Mouse (Mus musculus): ENCODE results near the gene Tchh.
"Not testable (repeated sequence)": the region's sequence is repeated elsewhere in the genome, so short reads cannot be mapped to it uniquely, and the experiment has no call there.

Gene Tchh

DNA sequence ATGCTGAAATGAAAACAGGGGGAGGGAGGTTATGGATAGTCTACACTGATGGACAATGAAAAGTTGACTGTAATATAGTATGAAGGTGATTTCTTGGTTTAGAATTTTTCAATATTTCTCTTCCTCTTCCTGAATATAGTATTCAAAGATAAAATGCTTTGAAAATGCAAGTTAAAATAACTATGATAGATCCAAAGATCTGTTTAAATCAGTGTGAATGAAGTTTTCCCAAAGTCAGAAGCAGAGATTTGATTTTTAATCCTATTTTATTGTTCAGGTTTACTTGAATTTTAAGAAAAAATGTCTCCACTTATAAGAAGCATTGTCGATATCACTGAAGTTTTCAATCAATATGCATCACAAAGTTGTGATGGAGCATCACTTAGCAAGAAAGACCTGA, at the start of gene Tchh:
Tchh (plus strand) TSS at position 301 of the 400 bp plus-strand sequence.
- DNase-seq (ENCODE audit: extremely low spot score, low spot score): no peak

DNA sequence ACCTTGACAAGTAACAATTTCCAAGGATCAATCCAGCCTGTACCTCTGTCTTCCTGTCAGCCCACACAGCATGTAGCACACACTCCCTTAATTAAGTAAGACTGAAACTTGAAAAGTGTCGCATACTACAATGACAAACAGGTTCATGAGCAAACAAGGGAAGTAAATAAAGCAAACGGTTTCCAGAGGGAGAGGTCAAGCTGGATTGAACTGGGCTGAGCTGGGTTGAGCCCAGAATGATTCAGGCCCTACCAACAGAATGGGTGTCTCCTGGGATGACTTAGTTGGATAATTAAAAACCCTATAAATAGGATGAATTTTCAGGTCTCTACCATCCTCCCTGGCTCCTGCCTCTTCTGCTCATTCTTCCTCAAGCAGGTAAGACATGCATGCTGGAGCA, 48.8 kb upstream of the Tchh start, which contains the start of gene Rptn:
Rptn (plus strand) TSS at position 334 of the 400 bp plus-strand sequence.
- DNase-seq (ENCODE audit: extremely low spot score, low spot score): no peak

DNA sequence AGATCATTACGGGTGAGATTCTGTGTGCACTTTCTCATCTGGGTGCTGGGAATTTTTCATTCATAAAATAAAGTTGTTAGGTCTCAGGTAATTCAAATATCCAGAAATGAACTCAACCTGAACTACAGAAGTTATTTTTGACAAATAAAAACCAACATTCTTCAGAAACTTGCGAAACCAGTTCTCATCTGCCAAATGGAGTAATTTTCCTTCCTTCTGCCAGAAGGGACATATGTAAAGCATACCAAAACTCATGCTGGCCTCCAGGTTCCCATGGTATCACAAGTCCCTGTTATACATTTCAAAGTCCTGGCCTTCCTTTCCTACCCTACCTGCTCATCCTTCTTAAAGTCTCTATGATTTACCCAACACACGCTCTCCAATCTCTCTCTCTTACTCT, 38.2 kb upstream of the Tchh start:
- no peak for DNase-seq (ENCODE audit: extremely low spot score, low spot score)

DNA sequence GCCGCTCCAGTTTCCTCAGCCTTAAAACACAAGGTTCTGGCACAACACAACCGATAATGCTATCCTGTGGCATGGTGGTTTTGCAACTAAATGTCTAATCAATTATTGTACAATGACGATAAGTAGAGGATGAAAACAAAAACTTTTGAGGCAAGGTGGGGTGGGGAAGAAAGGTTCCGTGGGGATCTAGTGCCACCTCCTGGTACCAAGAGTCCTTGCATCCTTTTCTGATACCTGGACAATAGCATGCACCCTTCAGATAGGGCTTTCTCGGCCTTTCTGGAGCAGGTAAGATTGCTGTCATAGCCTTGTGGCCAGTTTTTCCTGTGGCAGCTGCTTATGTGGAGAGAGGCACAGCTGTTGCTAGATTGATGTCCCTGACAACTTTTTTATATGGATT, 35.1 kb upstream of the Tchh start:
- peak; percentile 20 for DNase-seq (ENCODE audit: extremely low spot score, low spot score)

DNA sequence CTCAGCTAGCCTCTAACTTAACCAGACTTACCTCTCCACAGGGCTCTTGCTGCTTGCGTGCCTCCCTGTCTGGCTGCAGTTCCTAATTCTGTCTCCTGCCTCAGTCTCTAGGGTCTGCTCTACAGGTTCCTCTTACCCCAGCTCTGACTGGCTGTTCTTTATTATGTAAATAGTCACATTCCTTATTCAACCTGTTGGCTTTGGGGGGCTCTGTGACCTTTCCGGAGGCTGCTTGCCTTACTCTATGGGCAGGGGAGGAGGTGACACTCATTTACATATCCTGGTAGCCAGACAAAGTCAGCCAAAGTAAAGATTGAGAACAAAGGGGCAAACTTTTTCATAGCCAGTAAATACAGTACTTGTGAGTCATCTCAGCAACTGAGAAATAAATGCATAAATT, 30.2 kb upstream of the Tchh start:
- no peak for DNase-seq (ENCODE audit: extremely low spot score, low spot score)

DNA sequence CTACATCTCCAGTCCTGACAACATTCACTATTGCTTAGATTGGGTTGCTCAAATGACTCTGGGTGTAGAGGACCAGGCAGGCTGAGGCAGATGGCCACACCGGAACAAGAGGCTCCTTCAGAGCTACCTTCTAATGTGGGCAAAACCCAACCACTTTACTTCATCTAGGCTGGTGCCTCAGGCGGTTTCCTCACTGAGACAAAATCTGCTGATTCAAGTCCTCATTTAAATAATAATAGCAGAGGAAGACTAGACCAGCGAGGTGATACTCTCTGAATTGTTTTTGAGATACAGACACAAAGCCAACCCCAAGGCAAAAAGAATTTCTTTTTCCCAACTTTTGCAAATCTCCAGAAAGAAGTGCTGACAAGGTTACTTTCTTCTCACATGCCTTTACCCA, 10.5 kb upstream of the Tchh start:
- no peak for DNase-seq (ENCODE audit: extremely low spot score, low spot score)

DNA sequence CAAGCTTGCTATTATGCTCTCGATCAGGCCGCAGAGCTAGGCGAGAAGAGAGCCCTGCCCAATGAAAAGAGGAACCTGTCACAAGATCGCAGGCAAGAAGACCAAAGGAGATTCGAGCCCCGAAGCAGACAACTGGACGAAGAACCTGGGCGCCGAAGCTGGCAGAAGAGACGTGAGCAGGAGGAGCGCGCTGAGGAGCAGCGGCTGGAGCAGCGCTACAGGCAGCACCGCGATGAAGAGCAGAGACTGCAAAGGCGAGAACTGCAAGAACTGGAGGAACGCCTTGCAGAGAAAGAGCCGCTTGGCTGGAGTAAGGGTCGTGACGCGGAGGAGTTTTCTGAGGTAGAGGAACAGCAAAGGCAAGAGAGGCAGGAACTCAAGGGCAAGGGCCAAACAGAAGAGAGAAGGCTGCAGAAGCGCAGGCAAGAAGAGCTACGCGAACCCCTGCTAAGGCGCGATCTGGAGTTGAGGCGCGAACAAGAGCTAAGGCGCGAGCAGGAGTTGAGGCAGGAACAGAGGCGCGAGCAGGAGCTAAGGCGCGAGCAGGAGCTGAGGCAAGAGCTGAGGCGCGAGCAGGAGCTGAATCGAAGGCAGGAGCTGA, 1.5 kb downstream of the Tchh start:
- DNase-seq (ENCODE audit: extremely low spot score, low spot score): peak; percentile 70

DNA sequence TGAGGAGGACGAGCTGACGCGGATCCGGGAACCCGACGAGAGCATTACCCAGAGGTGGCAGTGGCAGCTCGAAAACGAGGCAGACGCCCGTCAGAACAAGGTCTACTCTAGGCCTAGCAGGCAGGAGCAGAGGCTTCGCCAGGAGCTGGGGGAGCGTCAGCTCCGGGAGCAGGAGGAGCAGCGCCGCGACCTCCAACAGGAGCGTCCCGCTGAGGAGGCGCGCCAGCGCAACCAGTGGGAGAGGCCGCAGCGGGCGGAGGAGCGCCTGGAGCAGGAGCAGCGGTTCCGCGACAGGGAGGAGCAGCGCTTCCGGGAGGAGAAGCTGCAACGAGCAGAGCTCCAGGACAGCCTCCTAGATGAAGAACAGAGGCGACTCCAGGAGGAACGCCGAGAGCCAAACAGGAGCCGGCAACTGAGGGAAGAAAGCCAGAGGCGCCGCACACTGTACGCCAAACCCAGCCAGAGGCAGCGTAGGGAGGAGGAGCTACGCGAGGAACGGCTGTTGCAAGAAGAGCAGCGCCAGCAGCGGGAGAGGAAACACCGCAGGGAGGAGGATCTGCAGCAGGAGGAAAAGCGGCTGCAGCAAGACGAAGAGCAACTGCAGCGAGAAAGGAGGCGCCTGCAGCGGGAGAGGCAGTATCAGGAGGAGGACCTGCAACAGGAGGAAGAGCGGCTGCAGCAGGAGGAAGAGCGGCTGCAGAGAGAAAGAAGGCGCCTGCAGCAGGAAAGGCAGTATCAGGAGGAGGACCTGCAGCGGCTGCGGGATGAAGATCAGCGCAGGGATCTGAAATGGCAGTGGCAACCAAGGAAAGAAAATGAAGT, 2.4 kb downstream of the Tchh start:
- peak; percentile 87 for DNase-seq (ENCODE audit: extremely low spot score, low spot score)

DNA sequence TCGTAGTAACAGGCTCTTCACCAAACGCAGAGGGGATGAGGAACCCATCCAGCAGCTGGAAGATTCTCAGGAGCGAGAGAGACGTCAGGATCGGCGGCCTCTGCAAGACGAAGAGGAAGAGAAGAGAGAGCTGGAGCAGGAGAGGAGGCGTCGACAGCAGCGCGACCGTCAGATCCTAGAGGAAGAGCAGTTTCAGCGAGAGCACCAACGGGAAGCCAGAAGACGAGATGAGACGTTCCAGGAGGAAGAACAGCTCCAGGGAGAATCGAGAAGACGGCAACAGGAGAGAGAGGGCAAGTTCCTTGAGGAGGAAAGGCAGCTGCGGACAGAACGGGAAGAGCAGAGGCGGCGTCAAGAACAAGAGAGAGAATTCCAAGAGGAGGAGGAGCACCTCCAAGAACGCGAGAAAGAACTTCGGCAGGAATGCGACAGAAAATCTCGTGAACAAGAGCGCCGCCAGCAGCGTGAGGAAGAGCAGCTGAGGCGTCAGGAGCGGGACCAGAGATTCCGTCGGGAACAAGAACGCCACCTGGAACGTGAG, 3.1 kb downstream of the Tchh start:
- peak; percentile 70 for DNase-seq (ENCODE audit: extremely low spot score, low spot score)

DNA sequence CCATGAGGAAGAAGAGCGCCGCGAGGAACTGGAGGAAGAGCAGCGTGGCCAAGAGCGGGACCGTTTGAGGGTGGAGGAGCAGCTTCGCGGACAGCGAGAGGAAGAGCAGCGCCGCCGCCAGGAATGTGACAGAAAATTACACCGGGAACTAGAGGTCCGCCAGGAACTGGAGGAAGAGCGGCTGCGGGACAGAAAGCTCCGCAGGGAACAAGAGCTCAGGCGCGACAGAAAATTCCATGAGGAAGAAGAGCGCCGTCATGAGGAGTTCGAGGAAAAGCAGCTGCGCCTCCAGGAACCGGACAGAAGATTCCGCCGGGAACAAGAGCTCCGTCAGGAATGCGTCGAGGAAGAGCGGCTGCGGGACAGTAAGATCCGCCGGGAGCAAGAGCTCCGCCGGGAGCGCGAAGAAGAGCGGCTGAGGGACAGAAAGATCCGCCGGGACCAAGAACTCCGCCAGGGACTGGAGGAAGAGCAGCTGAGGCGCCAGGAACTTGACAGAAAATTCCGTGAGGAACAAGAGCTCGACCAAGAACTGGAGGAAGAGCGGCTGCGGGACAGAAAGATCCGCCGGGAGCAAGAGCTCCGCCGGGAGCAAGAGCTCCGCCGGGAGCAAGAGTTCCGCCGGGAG, 4.1 kb downstream of the Tchh start:
- DNase-seq (ENCODE audit: extremely low spot score, low spot score): peak; percentile 66

DNA sequence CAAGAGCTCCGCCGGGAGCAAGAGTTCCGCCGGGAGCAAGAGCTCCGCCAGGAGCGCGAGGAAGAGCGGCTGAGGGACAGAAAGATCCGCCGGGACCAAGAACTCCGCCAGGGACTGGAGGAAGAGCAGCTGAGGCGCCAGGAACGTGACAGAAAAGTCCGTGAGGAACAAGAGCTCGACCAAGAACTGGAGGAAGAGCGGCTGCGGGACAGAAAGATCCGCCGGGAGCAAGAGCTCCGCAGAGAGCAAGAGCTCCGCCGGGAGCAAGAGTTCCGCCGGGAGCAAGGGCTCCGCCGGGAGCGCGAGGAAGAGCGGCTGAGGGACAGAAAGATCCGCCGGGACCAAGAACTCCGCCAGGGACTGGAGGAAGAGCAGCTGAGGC, 4.6 kb downstream of the Tchh start:
- DNase-seq (ENCODE audit: extremely low spot score, low spot score): not testable (repeated sequence)

DNA sequence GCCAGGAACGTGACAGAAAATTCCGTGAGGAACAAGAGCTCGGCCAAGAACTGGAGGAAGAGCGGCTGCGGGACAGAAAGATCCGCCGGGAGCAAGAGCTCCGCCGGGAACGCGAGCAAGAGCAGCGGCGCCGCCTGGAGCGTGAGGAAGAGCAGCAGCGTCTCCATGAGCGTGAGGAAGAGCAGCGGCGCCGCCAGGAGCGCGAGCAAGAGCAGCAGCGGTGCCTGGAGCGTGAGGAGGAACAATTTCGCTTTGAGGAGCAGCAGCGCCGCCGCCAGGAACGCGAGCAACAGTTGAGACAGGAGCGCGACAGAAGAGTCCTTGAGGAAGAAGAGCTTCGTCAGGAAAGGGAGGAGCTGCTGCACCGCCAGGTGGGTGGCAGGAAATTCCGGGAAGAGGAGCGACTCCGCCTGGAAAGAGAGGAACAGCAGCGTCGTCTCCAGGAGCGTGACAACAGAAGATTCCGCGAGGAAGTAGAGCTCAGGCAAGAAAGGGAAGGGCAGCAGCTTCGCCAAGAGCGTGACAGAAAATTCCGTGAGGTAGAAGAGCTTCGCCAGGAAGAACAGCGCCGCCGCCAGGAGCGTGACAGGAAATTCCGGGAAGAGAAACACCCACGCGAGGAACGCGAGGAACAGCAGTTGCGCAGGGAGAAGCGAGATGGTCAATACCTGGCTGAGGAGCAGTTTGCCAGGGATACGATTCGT, 5.2 kb downstream of the Tchh start:
- DNase-seq (ENCODE audit: extremely low spot score, low spot score): peak; percentile 76

DNA sequence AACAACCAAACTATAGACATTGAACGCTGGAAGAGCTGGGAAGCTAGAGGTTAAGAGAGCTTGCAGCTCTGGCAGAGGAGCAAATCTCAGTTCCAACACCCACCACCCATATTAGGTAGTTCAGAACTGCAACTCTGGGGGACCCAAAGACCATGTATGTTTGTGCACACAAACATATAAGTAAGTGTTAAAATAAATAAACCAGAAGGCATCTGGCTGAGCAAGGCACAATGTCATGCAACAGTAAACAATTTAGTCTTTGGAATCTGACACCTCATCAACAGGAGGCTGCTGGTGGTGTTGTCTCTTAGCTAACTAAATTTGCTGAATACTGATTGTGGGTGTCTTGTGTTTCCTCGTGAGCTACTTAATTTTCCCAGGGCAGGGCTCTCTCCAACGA, 24.4 kb downstream of the Tchh start:
- DNase-seq (ENCODE audit: extremely low spot score, low spot score): no peak

DNA sequence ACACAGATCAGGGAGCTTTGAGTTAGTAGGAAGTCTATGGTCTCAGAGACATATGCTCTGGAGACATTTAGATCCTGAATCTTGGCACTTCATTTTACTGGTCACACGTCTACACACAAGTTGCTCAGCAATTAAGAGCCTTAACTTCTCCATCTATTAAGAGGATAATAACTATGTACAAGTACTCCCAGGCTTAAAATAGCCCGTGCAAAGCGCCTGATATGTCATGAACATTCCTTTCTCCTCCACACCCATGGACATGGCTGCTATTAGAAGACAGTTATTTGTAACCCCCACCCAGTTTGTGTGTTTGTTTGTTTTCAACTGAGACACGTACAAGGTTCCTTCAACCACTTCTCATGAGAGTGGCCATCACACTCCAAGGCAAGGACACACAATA, 25.0 kb downstream of the Tchh start:
- no peak for DNase-seq (ENCODE audit: extremely low spot score, low spot score)

DNA sequence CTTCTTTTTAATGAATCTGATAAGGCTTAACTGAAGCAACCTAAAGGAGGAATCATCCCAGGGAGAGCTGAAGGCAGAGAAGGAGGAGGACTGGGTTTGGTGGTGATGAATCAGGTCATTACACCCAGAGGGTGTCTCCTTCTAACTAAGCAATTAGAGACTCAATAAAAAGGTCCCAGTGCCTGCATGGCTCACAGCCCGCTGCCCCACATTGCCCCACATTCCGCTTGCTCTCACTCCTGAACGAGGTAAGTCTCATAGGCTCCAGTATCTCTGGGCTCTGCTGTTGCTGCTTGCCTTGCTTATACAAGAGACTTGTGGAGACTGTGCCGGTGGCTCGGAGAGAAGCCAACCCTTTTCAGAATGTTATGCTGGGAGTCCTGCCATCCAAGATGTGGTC, 26.4 kb downstream of the Tchh start, which contains the start of gene Tchhl1:
Tchhl1 (plus strand) TSS at position 194 of the 400 bp plus-strand sequence.
- DNase-seq (ENCODE audit: extremely low spot score, low spot score): no peak

DNA sequence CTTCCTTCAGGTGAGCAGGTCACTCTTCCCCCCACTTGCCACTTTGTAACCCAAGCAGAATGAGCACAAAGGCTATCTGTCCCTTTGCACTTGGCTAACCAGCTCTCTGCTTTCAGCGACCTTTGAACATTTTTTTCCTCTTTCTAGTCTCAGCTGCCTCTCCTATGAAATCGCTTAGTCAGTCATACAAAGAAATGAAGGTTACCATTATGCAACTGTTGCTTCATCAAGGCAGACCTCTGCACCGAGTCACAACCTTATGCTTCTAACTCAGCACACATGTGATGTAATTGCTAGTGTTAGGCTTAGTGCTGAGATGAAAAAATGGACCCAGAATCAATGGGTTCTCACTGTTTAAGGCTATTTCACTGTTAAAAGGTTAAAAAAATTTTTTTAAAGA, 27.5 kb downstream of the Tchh start:
- no peak for DNase-seq (ENCODE audit: extremely low spot score, low spot score)

DNA sequence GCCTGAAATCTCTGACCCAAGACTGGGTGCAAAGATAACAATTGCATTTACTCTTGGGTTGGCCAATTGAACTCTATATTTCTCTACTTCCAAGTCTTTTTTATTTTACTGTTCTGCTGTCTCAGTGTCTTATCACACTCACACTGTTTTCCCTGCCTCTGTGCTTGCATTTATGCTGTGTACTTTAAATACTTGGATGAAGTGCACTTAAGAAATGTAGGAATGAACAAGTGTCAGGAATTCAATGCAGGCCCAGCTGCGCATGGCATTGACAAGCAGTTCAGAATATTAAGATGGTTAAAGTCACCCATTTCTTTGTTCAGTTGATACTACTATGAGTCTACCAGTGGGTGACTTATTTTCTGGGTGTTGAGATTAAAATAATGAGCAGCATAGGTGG, 37.9 kb downstream of the Tchh start:
- no peak for DNase-seq (ENCODE audit: extremely low spot score, low spot score)

DNA sequence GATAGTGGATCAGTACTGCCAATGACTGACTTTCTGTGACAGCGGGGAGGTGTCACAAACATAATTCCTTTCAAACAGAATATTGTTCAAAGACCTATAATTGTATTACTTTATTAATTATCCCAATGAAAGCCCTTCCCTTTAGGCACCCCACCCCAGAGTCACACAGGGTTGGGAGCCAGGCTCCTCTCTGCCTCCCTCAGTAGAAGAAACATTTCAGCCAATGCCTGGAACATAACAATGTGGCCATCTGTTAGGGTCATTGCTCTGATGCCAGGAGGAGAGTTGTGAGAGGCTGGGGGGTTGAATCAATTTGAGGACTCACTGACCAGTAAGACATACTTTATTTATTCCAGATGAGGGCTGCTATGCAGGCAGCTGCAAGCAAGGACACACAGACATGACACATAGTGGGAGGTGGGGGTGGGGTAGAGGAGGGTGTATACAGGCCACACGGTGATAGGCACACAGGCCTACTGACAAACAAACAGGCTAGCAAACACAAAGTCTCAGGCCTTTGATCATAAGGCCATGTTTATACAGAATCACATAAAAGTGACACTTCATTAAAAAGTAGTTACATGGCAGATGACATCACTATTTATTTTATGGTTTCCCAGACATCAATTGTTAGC, 40.0 kb downstream of the Tchh start:
- peak; percentile 14 for DNase-seq (ENCODE audit: extremely low spot score, low spot score)

DNA sequence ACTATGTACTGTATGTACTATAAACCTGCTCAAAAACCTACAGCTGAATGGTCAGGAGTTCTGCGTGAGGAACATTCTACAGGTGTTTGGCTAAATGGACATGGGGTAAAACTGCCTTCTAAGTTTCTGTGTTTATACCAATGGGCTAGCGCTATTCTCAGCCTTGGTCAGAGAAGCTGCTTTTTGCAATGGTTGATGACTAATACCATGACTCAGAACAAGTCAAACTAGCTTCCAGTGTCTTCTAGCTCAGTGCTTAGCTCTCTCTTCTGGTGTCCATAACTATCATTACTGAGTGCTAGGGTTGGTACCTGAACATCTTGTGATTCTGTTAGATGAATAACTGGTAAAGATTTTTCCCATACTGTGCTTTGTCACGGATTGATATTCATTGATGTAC, 43.5 kb downstream of the Tchh start:
- DNase-seq (ENCODE audit: extremely low spot score, low spot score): no peak

DNA sequence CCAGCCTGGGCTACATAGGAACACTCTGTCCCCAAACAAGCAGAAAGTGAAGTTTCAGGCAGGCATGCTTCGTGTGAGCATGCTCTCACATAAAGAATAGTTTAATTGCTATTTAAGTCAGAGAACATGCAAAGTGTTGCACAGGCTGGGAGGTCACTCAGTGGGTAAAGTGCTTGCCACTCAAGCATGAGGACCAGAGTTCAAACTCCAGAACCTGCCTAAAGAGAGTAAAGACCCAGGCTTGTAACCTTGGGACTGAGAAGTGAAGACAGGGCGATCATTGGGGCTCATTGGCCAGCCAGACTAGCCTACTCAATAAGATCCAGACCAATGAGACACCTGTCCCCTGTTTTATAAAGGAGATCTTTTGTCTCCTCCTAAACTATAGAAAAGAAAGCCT, 46.4 kb downstream of the Tchh start:
- no peak for DNase-seq (ENCODE audit: extremely low spot score, low spot score)

DNA sequence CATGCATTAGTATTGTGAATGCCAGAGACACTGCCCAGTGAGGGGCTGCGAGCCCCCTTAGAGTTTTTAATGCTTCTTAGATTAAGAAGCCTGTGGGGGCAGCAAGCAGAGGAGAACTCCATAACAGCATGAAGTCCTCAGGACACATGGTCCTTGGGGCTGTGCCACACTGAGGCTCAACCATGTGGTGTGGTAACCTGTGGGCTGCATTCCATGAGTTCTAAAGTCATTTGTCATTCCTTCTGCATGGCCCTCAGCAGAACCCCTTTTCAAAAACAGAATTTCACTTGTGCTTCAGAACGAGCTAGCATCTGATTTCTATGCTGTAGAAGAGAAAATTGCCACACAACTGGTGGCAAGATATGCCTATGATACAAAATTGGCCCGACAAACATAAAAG, 50.0 kb downstream of the Tchh start:
- DNase-seq (ENCODE audit: extremely low spot score, low spot score): no peak

Data from neural tube, embryonic 10.5 days (tissue).